Comparison of ENCODE assay signal across 16 mouse cellular contexts in genomic region chr3:93469629-93470028, GRCm38 (mm10). TPM values are rescaled to one million over a fixed set of nuclear protein-coding genes. Genes with fewer than 3 reads are reported as not detected.
DNase-seq lines count a peak whose midpoint lies in the region; ATAC-seq lines count a peak whose summit lies in the region.
"Had no signal": no experiment of that assay in that cellular context is flagged by ENCODE, and none has a peak within 500 bp of the region (broad histone marks: within the 10 kb centered on the region; RNA-seq: fewer than 3 reads in every experiment).

No protein-coding gene starts in this region.

- no peak overlapping the region for H3K4me2 ChIP-seq in hindbrain, embryonic 11.5 days (replicated peaks; ENCODE audit: low read depth, low read length)
- H3K4me2 ChIP-seq: embryonic facial prominence, embryonic 13.5 days; heart, embryonic 13.5 days; lung, embryonic 14.5 days had no signal

- no peak overlapping the region for H3K27ac ChIP-seq in hindbrain, embryonic 11.5 days (ENCODE audit: low read depth, low read length)
- H3K27ac ChIP-seq: embryonic facial prominence, embryonic 13.5 days; heart, embryonic 13.5 days had no signal

- H3K36me3 ChIP-seq in hindbrain, embryonic 11.5 days (ENCODE audit: control insufficient read depth, insufficient read depth, low read length) = no peaks in the 10 kb centered on the region
- H3K36me3 ChIP-seq: embryonic facial prominence, embryonic 13.5 days; heart, embryonic 13.5 days had no signal

- no peaks in the 10 kb centered on the region for H3K9me3 ChIP-seq in hindbrain, embryonic 11.5 days (ENCODE audit: control insufficient read depth, low read length)
- H3K9me3 ChIP-seq: embryonic facial prominence, embryonic 13.5 days; heart, embryonic 13.5 days had no signal

- DNase-seq in kidney, adult 8-10 months = peak; percentile 42 to 86
- no peak for DNase-seq in kidney, adult 18-20 months
- peak; percentile 12 for DNase-seq in lung, postnatal 25 days (ENCODE audit: low spot score)
- no peak for DNase-seq in lung, postnatal 14 days
- DNase-seq in kidney, postnatal 25 days = peak; percentile 9 to 66
- no peak for DNase-seq in thymus, postnatal 14 days
- no peak for DNase-seq in hindbrain, embryonic 11.5 days (ENCODE audit: low spot score)
- DNase-seq: cerebellum, adult 9-10 months; heart, postnatal 4 days; left cerebral cortex, postnatal 4 days; lung, embryonic 14.5 days had no signal

- H3K4me3 ChIP-seq in hindbrain, embryonic 11.5 days (ENCODE audit: low read depth, low read length) = no peak overlapping the region
- H3K4me3 ChIP-seq: embryonic facial prominence, embryonic 13.5 days; heart, embryonic 13.5 days had no signal

- ATAC-seq in hindbrain, embryonic 11.5 days (ENCODE audit: low FRiP score) = no peak
- ATAC-seq: forebrain, embryonic 16.5 days; midbrain, embryonic 16.5 days had no signal

- 75% methylated on average over 3 of the region's 3 CpGs for WGBS in hindbrain, embryonic 11.5 days

- no peaks in the 10 kb centered on the region for H3K27me3 ChIP-seq in hindbrain, embryonic 11.5 days (ENCODE audit: control insufficient read depth, insufficient read depth, low read length)
- H3K27me3 ChIP-seq: embryonic facial prominence, embryonic 13.5 days; heart, embryonic 13.5 days had no signal

- no peak overlapping the region for H3K9ac ChIP-seq in hindbrain, embryonic 11.5 days (ENCODE audit: low read depth, low read length)
- H3K9ac ChIP-seq: embryonic facial prominence, embryonic 13.5 days; heart, embryonic 13.5 days; lung, embryonic 14.5 days had no signal

- H3K4me1 ChIP-seq in hindbrain, embryonic 11.5 days (replicated peaks; ENCODE audit: control insufficient read depth, insufficient read depth, low read length) = no peaks in the 10 kb centered on the region
- H3K4me1 ChIP-seq: embryonic facial prominence, embryonic 13.5 days had no signal

RNA-seq across cellular contexts. Expression of gene Tchhl1, which starts 1.1 kb away (rescaled TPM):
- polyA plus RNA-seq in hindbrain, embryonic 11.5 days (2014; fragmentation: Nextera tagmentation; extraction: Ambion mirVana) = not detected in 2 replicates
- polyA plus RNA-seq: embryonic facial prominence, embryonic 13.5 days; forebrain, embryonic 16.5 days; heart, embryonic 13.5 days; lung, embryonic 14.5 days; midbrain, embryonic 16.5 days; small intestine, adult 2 months had no signal

RNA-seq across cellular contexts. Expression of gene Tchh, which starts 27.5 kb away (rescaled TPM):
- polyA plus RNA-seq in hindbrain, embryonic 11.5 days (2014; fragmentation: Nextera tagmentation; extraction: Ambion mirVana) = 0.86 and 1.3 TPM in 2 replicates
- polyA plus RNA-seq: small intestine, adult 2 months had no signal

RNA-seq across cellular contexts. Expression of gene S100a11, which starts 50.7 kb away (rescaled TPM):
- 402 and 542 TPM in 2 replicates for polyA plus RNA-seq in hindbrain, embryonic 11.5 days (2014; fragmentation: Nextera tagmentation; extraction: Ambion mirVana)

Comparison
In these comparisons a context has a peak if more than half of its experiments do, and no peak if none do; other contexts are left out.
1. DNase-seq: peak in kidney, adult 8-10 months (2 of 2), lung, postnatal 25 days (single experiment) and kidney, postnatal 25 days (2 of 2); none in kidney, adult 18-20 months (single experiment), lung, postnatal 14 days (single experiment), thymus, postnatal 14 days (single experiment) and hindbrain, embryonic 11.5 days (single experiment).